Mouse (Mus musculus) forebrain, embryonic 13.5 days (tissue): ENCODE results near the gene Lekr1. TPM values are rescaled to one million over a fixed set of nuclear protein-coding genes. Genes with fewer than 3 reads are reported as not detected.
A peak's percentile ranks its signal among the peaks of the same experiment; 100 is the strongest.
"Not testable (repeated sequence)": the region's sequence is repeated elsewhere in the genome, so short reads cannot be mapped to it uniquely, and the experiment has no call there.

ENCODE experiments used
- ATAC-seq: fragments of 200-750 bp; cut with Nextera tagmentation; 2 replicates; pipeline ENCODE4 v1.8.0; 2017
- H3K27ac ChIP-seq: fragments of 300-500 bp; sonication (generic); 2 replicates; pipeline ENCODE4 v1.5.1; 2015; ENCODE audit warnings: inconsistent platforms, mild to moderate bottlenecking, moderate library complexity
- H3K27me3 ChIP-seq: fragments of 300-500 bp; sonication (generic); 2 replicates; pipeline ENCODE4 v1.6.1; 2015; ENCODE audit warnings: mild to moderate bottlenecking, inconsistent platforms
- H3K36me3 ChIP-seq: fragments of 300-500 bp; sonication (generic); 2 replicates; pipeline ENCODE4 v1.6.1; 2015; ENCODE audit warnings: mild to moderate bottlenecking, inconsistent platforms; ENCODE audit not compliant: poor library complexity, severe bottlenecking
- H3K4me1 ChIP-seq: fragments of 300-500 bp; sonication (generic); 2 replicates; pipeline ENCODE4 v1.6.1; 2015; ENCODE audit warnings: inconsistent platforms
- H3K4me2 ChIP-seq: fragments of 300-500 bp; sonication (generic); 2 replicates; pipeline ENCODE4 v1.6.1; 2015; ENCODE audit warnings: inconsistent platforms, mild to moderate bottlenecking, moderate library complexity
- H3K4me3 ChIP-seq: fragments of 300-500 bp; sonication (generic); 2 replicates; pipeline ENCODE4 v1.5.1; 2015; ENCODE audit warnings: mild to moderate bottlenecking, inconsistent platforms
- H3K9ac ChIP-seq: fragments of 300-500 bp; sonication (generic); 2 replicates; pipeline ENCODE4 v1.6.1; 2015; ENCODE audit warnings: mild to moderate bottlenecking, inconsistent platforms
- H3K9me3 ChIP-seq: fragments of 300-500 bp; sonication (generic); replicated peaks from 2 replicates; pipeline ENCODE4 v1.6.1; 2016; ENCODE audit warnings: inconsistent platforms
- WGBS: fragments of 180-500 bp; shearing (Covaris S2); methylation state at CpG from one replicate; pipeline ENCODE4 v1.1.7; 2015; 5-methylcytosine and 5-hydroxymethylcytosine counted together
- polyA plus RNA-seq: library from polyadenylated mRNA; unstranded; fragments of >200 nt; fragmentation: Nextera tagmentation; extraction: Ambion mirVana; gene quantifications from 2 replicates; pipeline ENCODE4 v1.2.1, GENCODE M21; 2015

Gene Lekr1
- polyA plus RNA-seq, 1 experiment from 2014 or later, result 7.0 TPM

GRCm38 (mm10) chr3:65714372-65714771 is 48.3 kb downstream of the Lekr1 start:
- H3K4me1 ChIP-seq, result no peaks in the 10 kb centered on the region
- no peaks in the 10 kb centered on the region for H3K36me3 ChIP-seq
- H3K9me3 ChIP-seq, result no peaks in the 10 kb centered on the region
- no peaks in the 10 kb centered on the region for H3K27me3 ChIP-seq
- H3K4me2 ChIP-seq, result no peak overlapping the region
- H3K27ac ChIP-seq, result no peak overlapping the region
- H3K9ac ChIP-seq, result no peak overlapping the region
- H3K4me3 ChIP-seq, result no peak overlapping the region
- no peak for ATAC-seq
- 94% methylated on average over 3 of the region's 3 CpGs for WGBS

- H3K9me3 ChIP-seq, result no peaks in the 10 kb centered on the region
- no peak for ATAC-seq
- H3K27ac ChIP-seq, result no peak overlapping the region
- no peak overlapping the region for H3K4me3 ChIP-seq
- no peak overlapping the region for H3K9ac ChIP-seq
- H3K27me3 ChIP-seq, result no peaks in the 10 kb centered on the region
- H3K4me1 ChIP-seq, result no peaks in the 10 kb centered on the region
- no peaks in the 10 kb centered on the region for H3K36me3 ChIP-seq
- no peak overlapping the region for H3K4me2 ChIP-seq
- WGBS, result 87% methylated on average over 2 of the region's 2 CpGs
Measured at GRCm38 (mm10) chr3:65717406-65717805, 51.4 kb downstream of the Lekr1 start.

GRCm38 (mm10) chr3:65722897-65723296 is 56.9 kb downstream of the Lekr1 start:
- Histone ChIP-seq H3K4me3 (no peak overlapping the region), H3K27ac (no peak overlapping the region), H3K4me2 (no peak overlapping the region), H3K27me3 (no peaks in the 10 kb centered on the region), H3K4me1 (no peaks in the 10 kb centered on the region), H3K9ac (no peak overlapping the region), H3K9me3 (no peaks in the 10 kb centered on the region), H3K36me3 (no peaks in the 10 kb centered on the region)
- no peak for ATAC-seq
- WGBS, result 88% methylated on average over 4 of the region's 4 CpGs

GRCm38 (mm10) chr3:65723664-65724063 is 57.6 kb downstream of the Lekr1 start:
- ATAC-seq, result no peak
- Histone ChIP-seq H3K9me3 (no peaks in the 10 kb centered on the region), H3K4me2 (no peak overlapping the region), H3K36me3 (no peaks in the 10 kb centered on the region), H3K27me3 (no peaks in the 10 kb centered on the region), H3K9ac (no peak overlapping the region), H3K4me1 (no peaks in the 10 kb centered on the region), H3K27ac (no peak overlapping the region), H3K4me3 (no peak overlapping the region)
- 92% methylated on average over 4 of the region's 4 CpGs for WGBS

- no peaks in the 10 kb centered on the region for H3K4me1 ChIP-seq
- WGBS, result 80% methylated on average over 4 of the region's 4 CpGs
- no peaks in the 10 kb centered on the region for H3K9me3 ChIP-seq
- H3K27ac ChIP-seq, result no peak overlapping the region
- ATAC-seq, result no peak
- no peak overlapping the region for H3K9ac ChIP-seq
- H3K4me2 ChIP-seq, result no peak overlapping the region
- H3K36me3 ChIP-seq, result no peaks in the 10 kb centered on the region
- H3K4me3 ChIP-seq, result no peak overlapping the region
- no peaks in the 10 kb centered on the region for H3K27me3 ChIP-seq
Measured at GRCm38 (mm10) chr3:65737816-65738215, 71.8 kb downstream of the Lekr1 start.

GRCm38 (mm10) chr3:65744936-65745335 is 78.9 kb downstream of the Lekr1 start:
- Histone ChIP-seq H3K27me3 (no peaks in the 10 kb centered on the region), H3K4me1 (no peaks in the 10 kb centered on the region), H3K36me3 (no peaks in the 10 kb centered on the region), H3K4me2 (no peak overlapping the region), H3K9ac (no peak overlapping the region), H3K4me3 (no peak overlapping the region), H3K27ac (no peak overlapping the region), H3K9me3 (no peaks in the 10 kb centered on the region)
- ATAC-seq, result no peak
- WGBS, result 23% methylated on average over 4 of the region's 4 CpGs

GRCm38 (mm10) chr3:65764511-65765508 is 98.8 kb downstream of the Lekr1 start:
- no peak overlapping the region; the same call in 1 of the 2 replicates for H3K27ac ChIP-seq
- 63% methylated on average over 20 of the region's 20 CpGs for WGBS
- peak; percentile 48 for ATAC-seq
- H3K4me3 ChIP-seq, result no peak overlapping the region
- H3K4me2 ChIP-seq, result no peak overlapping the region
- H3K4me1 ChIP-seq, result peaks cover 25% of the 10 kb centered on the region
- H3K9me3 ChIP-seq, result no peaks in the 10 kb centered on the region
- no peak overlapping the region for H3K9ac ChIP-seq
- H3K27me3 ChIP-seq, result no peaks in the 10 kb centered on the region
- H3K36me3 ChIP-seq, result no peaks in the 10 kb centered on the region

GRCm38 (mm10) chr3:65766387-65766786 is 100.4 kb downstream of the Lekr1 start:
- Histone ChIP-seq H3K27ac (no peak overlapping the region), H3K27me3 (no peaks in the 10 kb centered on the region), H3K4me2 (no peak overlapping the region), H3K4me3 (no peak overlapping the region), H3K9me3 (no peaks in the 10 kb centered on the region), H3K36me3 (no peaks in the 10 kb centered on the region), H3K9ac (no peak overlapping the region), H3K4me1 (peaks cover 25% of the 10 kb centered on the region)
- no peak for ATAC-seq

GRCm38 (mm10) chr3:65767202-65767862 is 101.3 kb downstream of the Lekr1 start:
- peak overlapping the region; percentile 77 for H3K27ac ChIP-seq
- peak; percentile 81 for ATAC-seq
- peaks cover 25% of the 10 kb centered on the region for H3K4me1 ChIP-seq
- WGBS, result 11% methylated on average over 6 of the region's 6 CpGs
- no peak overlapping the region for H3K9ac ChIP-seq
- H3K4me2 ChIP-seq, result no peak overlapping the region
- no peak overlapping the region for H3K4me3 ChIP-seq
- H3K9me3 ChIP-seq, result no peaks in the 10 kb centered on the region
- H3K27me3 ChIP-seq, result no peaks in the 10 kb centered on the region
- H3K36me3 ChIP-seq, result no peaks in the 10 kb centered on the region

- ATAC-seq, H3K36me3 ChIP-seq, H3K4me3 ChIP-seq, H3K4me2 ChIP-seq, H3K9me3 ChIP-seq, H3K27me3 ChIP-seq, H3K9ac ChIP-seq, H3K27ac ChIP-seq: not testable (repeated sequence)
- WGBS, result 92% methylated on average over 7 of the region's 7 CpGs
- peaks cover 23% of the 10 kb centered on the region for H3K4me1 ChIP-seq
Measured at GRCm38 (mm10) chr3:65769666-65770065, 103.6 kb downstream of the Lekr1 start.

GRCm38 (mm10) chr3:65773910-65774309 is 107.9 kb downstream of the Lekr1 start:
- no peak for ATAC-seq
- Histone ChIP-seq H3K4me3 (no peak overlapping the region), H3K9ac (no peak overlapping the region), H3K4me2 (no peak overlapping the region), H3K27ac (no peak overlapping the region), H3K36me3 (no peaks in the 10 kb centered on the region), H3K9me3 (no peaks in the 10 kb centered on the region), H3K27me3 (no peaks in the 10 kb centered on the region), H3K4me1 (no peaks in the 10 kb centered on the region)
- WGBS, result 76% methylated on average over 1 of the region's 1 CpGs

- ATAC-seq, result no peak
- WGBS, result 58% methylated on average over 5 of the region's 5 CpGs
- H3K4me2 ChIP-seq, result no peak overlapping the region
- 0 out of 2 replicates have a peak, but pooled peaks cover 4% of the 10 kb centered on the region for H3K9me3 ChIP-seq
- no peak overlapping the region for H3K4me3 ChIP-seq
- no peak overlapping the region for H3K27ac ChIP-seq
- no peaks in the 10 kb centered on the region for H3K27me3 ChIP-seq
- H3K9ac ChIP-seq, result no peak overlapping the region
- H3K4me1 ChIP-seq, result no peaks in the 10 kb centered on the region
- no peaks in the 10 kb centered on the region for H3K36me3 ChIP-seq
Measured at GRCm38 (mm10) chr3:65775096-65775495, 109.1 kb downstream of the Lekr1 start.
